Mouse (Mus musculus): ENCODE data around the gene Brd7. TPM values are rescaled to one million over a fixed set of nuclear protein-coding genes. Genes with fewer than 3 reads are reported as not detected.

Brd7 gene
- polyA plus RNA-seq, 3 experiments from 2014 or later, result 63.8 to 67.0 (median 64.7) TPM

DNA sequence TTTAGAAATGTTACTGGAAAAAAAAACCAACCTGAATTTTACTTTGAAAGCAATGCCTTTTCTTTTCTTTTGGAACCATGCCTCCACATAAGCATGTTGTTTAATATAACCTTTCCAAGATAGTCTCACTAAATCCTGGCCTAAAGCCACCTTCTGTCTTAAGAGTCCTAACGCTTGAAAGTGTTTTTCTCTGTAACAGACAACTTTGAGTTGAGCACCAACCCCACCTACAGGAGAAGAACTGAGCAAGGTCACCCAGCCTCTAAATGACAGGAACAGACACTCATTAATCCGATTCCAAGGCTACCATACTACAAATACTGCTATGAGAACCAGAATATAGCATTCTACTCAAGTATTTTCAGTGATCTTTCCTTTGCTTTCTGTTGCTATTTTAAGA, 12.9 kb downstream of the Brd7 start:
- ATAC-seq, result no peak

- ATAC-seq, result no peak
Observed at GRCm38 (mm10) chr8:88342026-88342425, 20.0 kb downstream of the Brd7 start.

- no peak for ATAC-seq
Observed at GRCm38 (mm10) chr8:88339887-88340695, 21.9 kb downstream of the Brd7 start.

- ATAC-seq, result no peak
Observed at GRCm38 (mm10) chr8:88339221-88339620, 22.8 kb downstream of the Brd7 start.

- ATAC-seq, result no peak
Observed at GRCm38 (mm10) chr8:88334975-88335374, 27.0 kb downstream of the Brd7 start.

GRCm38 (mm10) chr8:88334384-88334783, 27.6 kb downstream of the Brd7 start:
- ATAC-seq, result no peak

DNA sequence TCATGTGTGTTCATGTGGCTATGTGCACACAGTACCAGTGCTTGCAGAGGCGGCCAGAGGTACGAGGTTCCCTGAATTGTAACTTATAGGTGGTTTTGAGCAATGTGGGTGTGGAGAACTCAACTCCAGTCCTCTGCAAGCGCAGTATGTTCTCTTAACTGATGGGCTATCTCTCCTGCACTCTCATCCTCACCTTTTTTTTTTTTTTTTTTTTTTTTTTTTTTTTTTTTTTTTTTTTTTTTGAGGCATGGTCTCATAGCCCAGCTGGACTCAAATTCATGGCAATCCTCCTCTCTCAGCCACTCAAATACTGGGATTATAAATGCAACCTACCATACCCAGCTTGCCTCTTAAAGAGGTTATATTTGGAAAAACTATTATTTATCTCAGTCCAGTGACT, 31.2 kb downstream of the Brd7 start:
- ATAC-seq, result no peak

- no peak for ATAC-seq
Observed at GRCm38 (mm10) chr8:88328689-88329088, 33.3 kb downstream of the Brd7 start.

- ATAC-seq, result no peak
Observed at GRCm38 (mm10) chr8:88326328-88326727, 35.7 kb downstream of the Brd7 start.

- no peak for ATAC-seq
Observed at GRCm38 (mm10) chr8:88325795-88326194, 36.2 kb downstream of the Brd7 start.

DNA sequence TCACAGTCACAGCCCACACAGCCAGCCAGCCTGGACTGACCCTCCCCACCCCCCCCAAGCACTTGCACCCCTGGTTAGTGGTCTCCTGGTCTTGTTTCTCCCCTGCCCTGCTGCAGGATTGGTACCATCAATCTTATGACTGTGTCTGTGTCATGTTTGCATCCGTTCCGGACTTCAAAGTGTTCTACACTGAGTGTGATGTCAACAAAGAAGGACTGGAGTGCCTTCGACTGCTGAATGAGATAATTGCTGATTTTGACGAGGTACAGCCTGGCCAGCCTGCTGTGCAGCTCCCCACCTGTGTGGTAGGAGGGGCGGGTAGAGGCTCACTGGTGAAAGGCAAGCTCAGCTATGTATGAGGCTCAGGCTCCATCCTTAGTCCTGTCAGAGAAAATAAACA, 36.7 kb downstream of the Brd7 start:
- no peak for ATAC-seq

GRCm38 (mm10) chr8:88324760-88325159, 37.2 kb downstream of the Brd7 start:
- ATAC-seq, result no peak

DNA sequence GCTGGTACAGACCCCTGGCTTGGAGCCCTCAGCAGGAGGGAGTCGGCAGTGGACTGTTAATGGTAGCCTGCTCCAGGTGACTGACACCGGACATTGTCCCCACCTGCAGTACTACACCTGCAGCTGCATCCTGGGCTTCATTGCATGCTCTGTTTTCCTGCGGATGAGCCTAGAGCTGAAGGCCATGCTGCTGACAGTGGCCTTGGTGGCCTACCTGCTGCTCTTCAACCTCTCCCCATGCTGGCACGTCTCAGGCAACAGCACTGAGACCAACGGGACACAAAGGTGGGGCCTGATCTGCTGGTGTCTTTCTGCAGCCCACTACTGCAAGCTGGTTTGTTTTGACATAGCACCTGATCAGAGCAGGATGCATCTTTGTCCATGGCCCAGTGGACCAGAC, 38.5 kb downstream of the Brd7 start:
- no peak for ATAC-seq

DNA sequence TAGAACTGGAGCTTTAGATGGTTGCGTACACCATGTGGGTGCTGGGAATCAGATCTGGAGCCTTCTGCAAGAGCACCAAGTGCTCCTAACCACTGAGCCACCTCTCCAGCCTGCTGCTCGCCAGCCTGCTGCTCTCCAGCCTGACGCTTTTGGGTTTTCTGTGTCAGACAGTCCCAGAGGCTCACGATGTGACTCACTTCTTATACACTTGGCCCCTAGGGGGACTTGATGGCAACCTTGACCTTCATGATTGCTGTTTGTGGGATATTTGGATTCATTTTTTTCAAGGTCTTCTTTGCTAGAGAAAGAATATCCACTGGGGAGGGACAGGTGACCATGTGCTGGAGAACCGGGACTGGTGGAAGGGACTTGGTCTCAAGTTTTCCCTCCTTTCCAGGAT, 40.6 kb downstream of the Brd7 start:
- no peak for ATAC-seq

GRCm38 (mm10) chr8:88320134-88320533, 41.9 kb downstream of the Brd7 start:
- no peak for ATAC-seq

GRCm38 (mm10) chr8:88318151-88318550, 43.8 kb downstream of the Brd7 start:
- ATAC-seq, result no peak

GRCm38 (mm10) chr8:88317341-88317740, 44.7 kb downstream of the Brd7 start:
- ATAC-seq, result no peak

- ATAC-seq, result no peak
Observed at GRCm38 (mm10) chr8:88316139-88316931, 45.7 kb downstream of the Brd7 start.

GRCm38 (mm10) chr8:88315302-88315701, 46.7 kb downstream of the Brd7 start:
- no peak for ATAC-seq

DNA sequence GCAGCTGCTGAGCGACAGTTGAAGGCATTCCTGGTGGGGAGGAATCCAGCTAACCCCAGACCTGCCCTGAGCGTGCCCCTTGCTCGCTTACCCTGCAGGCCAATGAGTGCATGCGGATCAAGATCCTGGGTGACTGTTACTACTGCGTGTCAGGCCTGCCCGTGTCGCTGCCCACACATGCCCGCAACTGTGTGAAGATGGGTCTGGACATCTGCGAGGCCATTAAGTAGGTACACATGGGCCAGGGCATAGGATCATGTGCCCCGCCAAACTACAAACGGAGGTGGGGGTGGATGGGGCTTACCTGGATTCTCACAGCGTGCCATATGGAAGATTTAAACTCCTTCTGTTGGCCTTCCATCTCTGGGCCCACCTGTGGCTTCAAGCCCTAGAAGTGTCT, 48.0 kb downstream of the Brd7 start:
- ATAC-seq, result no peak

DNA sequence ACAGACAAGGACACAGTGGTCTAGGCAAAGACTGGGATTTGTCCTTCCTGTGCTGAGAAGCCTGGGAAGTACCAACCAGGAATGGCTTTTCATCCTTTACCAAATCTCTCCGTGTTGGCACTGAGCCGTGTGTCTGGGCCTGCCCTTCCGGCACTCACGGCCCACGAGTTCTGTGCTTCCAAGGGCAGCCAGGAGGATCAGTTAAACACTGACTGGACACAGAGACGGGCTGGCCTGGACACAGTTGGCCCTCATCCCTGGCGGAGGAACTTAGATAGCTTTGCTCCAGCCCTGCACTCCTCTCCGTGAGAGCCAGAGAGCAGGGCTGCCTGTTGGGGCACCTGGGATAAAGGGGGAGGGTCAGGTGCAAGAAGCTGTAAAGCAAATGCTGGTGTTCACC, 49.0 kb downstream of the Brd7 start:
- ATAC-seq, result no peak

GRCm38 (mm10) chr8:88310286-88310685, 51.7 kb downstream of the Brd7 start:
- ATAC-seq, result no peak

GRCm38 (mm10) chr8:88309881-88310280, 52.1 kb downstream of the Brd7 start:
- no peak for ATAC-seq

GRCm38 (mm10) chr8:88309274-88309873, 52.6 kb downstream of the Brd7 start:
- ATAC-seq, result no peak
